Mouse (Mus musculus): ENCODE data around the gene Aar2.
"Not testable (repeated sequence)": the region's sequence is repeated elsewhere in the genome, so short reads cannot be mapped to it uniquely, and the experiment has no call there.

Gene Aar2

DNA sequence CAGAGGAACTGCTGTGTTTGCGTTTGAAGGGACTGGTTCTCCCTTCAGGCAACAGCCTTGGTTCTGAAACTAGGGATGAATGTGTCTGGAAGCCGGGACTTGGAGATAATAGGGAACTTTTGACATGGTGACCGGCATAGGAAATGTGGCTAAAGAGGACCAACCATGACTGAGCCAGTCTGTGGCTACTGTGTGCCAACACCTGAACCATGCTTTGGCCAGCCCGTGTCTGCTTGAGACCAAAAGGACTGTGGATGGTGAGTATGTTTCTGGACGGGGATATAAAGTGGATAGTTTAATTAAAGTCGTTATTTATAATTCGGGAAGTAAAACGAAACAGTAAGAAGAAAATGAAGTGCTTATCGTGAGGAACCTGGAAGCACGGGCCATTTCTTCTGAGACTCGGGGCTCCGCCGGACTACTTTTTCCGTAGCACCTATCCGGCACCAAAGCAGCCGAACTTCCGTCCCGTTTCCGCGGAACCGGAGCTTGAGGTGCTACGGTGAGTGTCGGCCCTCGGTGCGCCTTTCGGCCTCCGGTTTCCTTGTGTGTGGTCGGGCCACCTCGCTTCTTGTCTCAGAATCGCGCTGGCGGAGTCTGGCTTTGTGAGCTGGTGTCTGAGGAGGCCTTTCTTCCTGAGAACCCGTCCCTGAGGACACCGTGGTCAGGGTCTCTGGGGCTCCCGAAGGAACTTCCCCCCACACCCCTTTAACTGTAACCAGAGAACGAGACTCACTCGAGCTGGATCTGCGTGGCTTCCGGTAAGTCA lies at the start of gene Aar2:
Gene Aar2, plus strand, starts transcription at position 462 of the 769 bp plus-strand sequence.
- DNase-seq (ENCODE audit: extremely low read depth, insufficient read length, low spot score): peak; percentile 84

DNA sequence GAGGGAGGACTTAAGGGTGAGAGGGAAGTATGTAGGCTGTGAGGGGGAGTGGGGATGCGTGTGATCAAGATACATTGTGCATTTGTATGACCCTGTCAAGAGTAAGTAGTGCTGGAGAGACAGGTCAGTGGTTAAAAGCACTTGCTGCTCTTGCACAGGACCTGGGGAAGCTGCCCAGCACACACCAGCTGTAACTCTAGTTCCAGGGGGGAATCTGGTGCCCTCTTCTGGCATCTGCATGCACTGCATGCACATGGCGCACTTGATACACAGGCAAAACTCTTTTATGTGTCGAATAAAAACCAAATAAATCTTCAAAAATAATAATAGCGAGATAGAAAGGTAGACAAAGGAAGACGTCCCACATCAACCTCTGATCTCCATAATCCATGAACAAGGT lies 49.5 kb upstream of the Aar2 start:
- DNase-seq (ENCODE audit: extremely low read depth, insufficient read length, low spot score): peak; percentile 55

DNA sequence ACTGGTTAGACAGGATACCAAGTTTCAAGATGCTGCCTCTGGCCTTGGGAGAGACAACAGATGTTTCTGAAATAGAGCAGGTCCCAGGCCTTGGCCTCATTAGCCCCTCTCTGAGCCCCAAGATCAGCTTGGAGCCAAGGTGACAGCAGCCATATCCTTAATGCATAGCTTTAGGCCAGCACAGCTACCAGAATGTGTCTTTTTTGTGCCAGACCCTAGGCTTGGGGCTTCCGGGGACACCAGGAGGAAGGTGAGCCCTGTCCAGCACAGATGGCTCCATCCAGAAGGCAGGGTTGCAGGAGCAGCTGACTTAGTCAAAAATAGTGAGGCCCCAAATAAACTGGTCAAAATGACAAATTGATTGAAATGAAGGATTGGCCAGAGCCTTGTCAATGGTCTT lies 46.4 kb upstream of the Aar2 start:
- no peak for DNase-seq (ENCODE audit: extremely low read depth, insufficient read length, low spot score)

DNA sequence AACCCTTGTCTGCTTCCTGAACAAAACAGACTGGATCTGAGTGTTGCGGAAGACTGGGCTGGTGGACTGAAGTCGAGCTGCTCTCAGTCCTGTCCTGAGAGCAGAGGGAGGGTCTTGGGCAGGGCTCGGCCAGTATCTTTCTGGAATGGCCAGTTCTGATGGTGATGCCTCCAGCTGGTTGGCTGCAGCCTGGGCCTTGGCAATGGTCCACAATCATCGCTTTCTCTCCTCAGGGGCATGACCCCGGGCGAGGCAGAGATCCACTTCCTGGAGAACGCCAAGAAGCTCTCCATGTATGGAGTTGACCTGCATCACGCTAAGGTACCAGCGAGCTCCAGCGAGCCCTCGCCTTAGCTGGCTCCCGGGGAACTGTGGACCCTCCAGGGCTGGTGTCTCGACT lies 41.9 kb upstream of the Aar2 start:
- DNase-seq (ENCODE audit: extremely low read depth, insufficient read length, low spot score): no peak

DNA sequence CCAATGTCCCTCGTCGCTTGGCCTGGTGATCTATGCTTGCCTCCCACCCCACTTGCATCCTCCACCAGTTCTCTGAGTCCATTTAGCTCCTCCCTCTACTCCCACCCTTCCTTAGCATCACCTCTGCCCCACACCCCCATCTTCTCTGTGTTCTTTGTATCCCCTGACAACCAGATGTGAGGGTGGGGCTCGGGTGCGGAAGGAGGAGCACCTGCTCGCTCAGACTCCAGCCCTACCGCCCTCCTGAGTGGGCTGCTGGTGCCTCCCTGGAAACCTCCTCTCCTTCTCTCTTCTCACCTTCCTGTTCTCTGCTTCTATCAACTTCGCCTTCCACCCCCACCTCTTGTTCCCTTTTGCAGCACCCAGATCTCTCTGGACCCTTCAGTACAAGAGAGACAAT lies 35.4 kb upstream of the Aar2 start:
- DNase-seq (ENCODE audit: extremely low read depth, insufficient read length, low spot score): no peak

DNA sequence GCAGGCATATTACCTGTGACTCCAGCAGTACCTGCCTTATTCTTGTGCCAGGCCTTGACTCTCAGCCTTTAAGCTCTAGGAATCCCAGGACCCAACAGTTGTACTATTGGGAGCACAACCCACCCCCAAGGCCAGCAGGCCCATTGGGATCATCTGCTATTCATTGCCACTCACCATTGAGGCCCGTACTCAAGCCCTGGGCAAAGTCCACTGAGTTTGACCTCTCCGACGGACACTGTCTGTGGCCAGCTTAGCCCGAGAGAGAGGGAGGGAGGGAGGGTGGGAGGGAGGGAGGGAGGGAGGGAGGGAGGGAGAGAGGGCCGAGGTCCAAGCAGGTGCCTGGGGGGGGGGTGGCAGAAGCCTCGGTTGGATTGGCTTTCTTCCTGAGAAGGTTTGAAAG lies 34.8 kb upstream of the Aar2 start:
- no peak for DNase-seq (ENCODE audit: extremely low read depth, insufficient read length, low spot score)

DNA sequence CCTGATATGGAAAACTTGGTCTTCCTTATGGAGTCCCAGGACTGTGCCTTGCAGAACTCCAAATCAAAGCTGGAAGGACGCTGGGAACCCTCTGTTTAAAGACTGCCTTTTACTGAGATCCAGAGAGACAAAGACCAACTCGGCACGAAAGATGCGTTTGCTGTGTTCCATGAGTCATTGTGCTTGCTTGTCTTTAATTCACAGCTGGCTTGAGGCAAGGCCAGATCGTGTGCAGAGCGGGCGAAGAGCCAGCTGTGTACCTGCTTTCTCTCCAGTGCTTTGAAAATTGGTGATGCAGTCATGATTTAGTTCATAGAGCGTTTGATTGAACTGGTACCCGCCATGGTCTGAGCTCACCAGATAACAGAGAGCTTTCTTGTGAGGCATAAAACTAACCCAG lies 32.3 kb upstream of the Aar2 start:
- no peak for DNase-seq (ENCODE audit: extremely low read depth, insufficient read length, low spot score)

DNA sequence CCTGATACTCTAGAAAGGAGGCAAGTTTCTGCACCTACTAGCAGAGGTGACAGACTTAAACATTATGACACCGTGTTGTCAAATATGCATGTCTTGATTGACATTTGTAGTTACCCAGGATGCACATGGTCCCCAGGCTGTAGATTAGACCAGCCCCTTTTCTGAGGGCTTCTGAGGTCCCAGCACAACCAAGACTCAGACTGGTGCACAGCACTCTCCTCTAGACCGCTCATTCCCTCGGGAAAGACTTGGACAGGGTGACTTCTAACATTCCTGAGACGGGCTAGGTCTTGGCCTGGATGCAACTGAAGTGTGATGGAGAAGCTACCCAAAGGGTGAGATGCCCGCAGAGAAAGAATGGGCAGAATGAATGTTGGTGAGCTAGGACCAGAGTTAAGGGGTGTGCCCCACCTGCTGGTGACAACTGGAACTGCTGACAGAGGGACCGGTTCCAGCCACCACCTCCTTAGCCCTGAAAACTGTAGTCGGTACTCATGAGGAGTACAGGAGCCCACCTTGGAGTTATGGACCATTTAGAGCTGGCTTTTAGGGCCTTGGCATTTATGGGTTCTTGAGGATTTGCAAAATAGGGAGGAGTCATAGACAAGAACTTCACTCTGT lies 31.7 kb upstream of the Aar2 start:
- peak; percentile 47 for DNase-seq (ENCODE audit: extremely low read depth, insufficient read length, low spot score)

DNA sequence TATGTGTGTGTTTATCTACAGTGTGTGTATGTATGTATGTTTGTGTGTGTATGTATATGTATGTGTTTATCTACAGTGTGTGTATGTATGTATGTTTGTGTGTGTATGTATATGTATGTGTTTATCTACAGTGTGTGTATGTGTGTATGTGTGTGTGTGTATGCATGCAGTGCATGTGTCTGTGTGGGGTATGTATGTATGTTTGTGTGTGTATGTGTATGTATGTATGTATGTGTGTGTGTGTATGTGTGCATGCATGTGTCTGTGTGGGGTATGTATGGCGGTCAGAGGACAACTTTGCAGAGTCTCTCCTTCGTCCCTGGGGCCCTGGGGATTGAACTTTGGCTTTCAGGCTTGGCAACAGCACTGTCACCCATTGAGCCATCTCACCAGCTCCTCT lies 30.7 kb upstream of the Aar2 start:
- not testable (repeated sequence) for DNase-seq (ENCODE audit: extremely low read depth, insufficient read length, low spot score)

DNA sequence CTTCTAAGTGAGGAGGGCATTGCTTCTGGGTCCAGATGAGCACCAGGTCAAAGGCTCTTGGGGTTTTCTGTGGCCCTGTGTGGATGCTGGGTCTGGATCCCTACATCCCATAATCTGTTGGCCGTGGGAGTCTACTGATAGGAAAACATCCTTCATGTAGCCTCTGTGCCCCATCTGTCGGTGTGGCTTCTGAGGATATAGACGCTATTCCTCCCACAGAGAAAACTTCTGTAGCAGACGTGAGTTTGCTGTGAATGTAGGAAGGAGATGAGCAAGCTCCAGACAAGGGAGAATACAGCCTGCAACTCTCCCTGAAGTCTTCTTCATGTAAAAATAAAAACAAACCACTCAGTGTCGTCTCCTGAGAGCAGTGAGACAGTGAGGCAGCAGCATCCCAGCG lies 29.1 kb upstream of the Aar2 start:
- no peak for DNase-seq (ENCODE audit: extremely low read depth, insufficient read length, low spot score)

DNA sequence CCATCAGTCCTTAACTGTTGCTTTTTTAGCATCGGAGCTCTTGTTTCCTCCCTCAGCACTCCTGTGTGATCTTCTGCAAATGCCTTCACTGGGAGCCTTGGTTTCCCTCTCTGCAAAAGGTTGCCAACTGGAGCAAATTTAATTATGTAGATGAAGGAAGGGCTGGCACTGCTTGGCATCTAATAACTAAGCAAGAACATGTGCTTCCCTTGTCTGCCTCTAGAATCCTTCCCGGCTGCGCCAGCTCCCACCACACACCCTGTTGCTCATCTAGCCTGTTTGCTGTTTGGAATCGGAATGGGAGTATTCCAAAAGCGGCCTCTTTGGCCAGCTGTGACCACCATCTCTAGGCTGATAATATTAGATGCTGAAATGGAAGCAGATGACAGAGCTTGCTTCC lies 27.8 kb upstream of the Aar2 start:
- no peak for DNase-seq (ENCODE audit: extremely low read depth, insufficient read length, low spot score)

DNA sequence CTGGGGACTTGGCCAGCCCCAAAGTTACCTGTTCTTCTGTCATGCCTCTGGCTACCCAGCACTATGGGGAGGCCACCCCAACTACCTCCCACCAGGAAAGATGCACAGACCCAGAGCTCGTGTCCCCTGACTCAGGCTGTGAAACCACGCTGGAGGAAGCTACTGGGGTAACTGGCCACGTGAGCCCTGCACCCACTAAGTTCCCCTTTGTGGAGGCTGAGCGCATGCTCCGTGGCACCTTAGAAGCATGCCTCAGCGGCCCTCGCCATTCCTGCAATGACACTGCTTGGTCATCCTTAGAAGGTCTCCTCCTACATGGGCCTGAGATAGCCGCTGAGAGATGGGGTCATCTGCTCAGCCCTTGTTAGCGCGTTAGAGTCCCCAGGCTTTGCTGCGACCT lies 24.4 kb upstream of the Aar2 start:
- no peak for DNase-seq (ENCODE audit: extremely low read depth, insufficient read length, low spot score)

DNA sequence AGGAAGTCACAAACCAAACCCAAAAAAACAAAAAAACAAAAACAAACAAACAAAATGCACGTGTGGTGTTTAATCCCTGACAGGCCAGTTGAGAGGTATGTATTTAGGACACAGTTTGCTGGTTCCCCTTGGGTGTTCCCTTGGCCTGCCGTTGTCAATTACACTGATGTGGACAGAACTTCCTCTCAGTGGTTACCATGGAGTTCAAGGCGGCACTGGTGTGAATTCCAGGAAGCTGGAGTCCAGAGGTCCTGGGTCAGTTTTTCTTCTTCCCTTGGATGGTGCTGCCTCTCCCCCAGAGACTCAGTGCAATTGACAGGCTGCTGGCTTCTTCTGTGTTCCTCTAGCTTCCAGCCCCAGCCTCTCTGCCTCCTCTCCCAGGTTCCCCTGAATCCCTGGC lies 23.3 kb upstream of the Aar2 start:
- no peak for DNase-seq (ENCODE audit: extremely low read depth, insufficient read length, low spot score)

DNA sequence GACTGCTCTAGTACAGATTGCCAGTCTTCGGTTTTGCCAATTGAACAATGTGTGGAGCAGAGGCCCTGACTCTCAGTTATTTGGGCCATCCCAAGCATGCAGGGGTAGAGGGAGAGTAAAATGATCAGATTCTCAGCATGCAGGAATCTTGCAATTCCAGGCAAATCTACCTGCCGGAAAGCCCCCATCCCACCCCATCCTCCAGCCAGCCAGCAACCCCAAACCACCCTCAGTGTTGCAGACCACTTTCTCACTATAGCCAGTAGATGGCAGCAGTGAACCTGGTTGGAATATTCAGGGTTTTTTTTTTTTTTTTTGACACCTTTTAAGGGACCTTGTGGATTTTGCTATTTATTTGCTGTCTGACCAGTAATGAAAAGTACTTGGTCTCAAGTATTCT lies 17.7 kb upstream of the Aar2 start:
- DNase-seq (ENCODE audit: extremely low read depth, insufficient read length, low spot score): no peak

DNA sequence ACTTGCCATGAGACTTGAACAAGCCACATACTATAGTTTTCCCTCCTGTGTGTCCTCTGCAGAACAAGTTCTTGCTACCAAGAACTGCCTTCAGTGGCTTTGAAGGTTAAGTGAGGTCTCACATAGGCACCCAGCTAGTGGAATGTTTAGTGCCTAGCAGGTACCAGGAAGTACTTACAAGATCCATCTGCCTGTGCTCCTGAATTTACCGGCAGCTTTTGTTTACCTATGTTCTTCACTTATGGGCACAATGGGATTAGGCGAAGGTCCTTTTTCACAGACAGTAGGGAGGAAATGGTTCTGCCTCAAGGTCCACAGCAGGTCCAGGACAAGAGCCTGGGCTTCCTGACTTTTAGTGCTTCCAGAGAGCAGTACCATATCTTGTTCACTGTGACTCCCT lies 14.2 kb upstream of the Aar2 start:
- no peak for DNase-seq (ENCODE audit: extremely low read depth, insufficient read length, low spot score)

DNA sequence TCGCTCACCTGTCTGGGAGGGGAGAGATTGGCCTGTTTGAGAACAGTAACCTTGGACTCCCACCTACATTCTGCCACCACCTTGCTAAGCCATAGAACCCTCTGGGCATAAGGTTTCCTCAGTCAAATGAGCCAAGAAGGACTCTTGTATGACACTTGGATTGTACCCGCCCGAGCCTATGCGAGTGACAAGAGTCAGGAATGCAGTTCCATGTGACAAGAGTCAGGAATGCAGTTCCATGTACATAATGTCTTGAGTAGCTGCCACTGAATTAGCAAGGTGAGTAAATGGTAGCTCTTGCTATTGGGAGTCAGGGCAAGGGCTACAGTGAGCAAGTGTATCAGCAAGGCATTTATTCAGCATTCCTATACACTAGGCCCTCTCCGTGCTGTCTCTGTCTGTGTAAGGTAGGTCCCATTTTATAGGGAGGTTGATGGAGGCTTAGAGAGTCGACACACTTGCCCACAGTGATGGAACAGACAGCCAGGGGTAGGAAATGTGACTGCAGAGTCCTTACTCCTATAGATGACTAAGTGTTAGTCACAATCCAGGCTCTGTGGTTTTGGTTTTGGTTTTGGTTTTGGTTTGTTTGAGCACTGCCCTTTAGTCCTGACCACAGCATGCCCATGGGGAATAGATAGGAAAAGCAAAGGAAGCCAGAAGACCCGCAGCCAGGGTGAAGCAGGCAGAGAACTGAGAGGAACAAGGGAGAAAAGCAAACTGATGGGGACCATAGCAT lies 8.4 kb upstream of the Aar2 start:
- DNase-seq (ENCODE audit: extremely low read depth, insufficient read length, low spot score): peak; percentile 66

DNA sequence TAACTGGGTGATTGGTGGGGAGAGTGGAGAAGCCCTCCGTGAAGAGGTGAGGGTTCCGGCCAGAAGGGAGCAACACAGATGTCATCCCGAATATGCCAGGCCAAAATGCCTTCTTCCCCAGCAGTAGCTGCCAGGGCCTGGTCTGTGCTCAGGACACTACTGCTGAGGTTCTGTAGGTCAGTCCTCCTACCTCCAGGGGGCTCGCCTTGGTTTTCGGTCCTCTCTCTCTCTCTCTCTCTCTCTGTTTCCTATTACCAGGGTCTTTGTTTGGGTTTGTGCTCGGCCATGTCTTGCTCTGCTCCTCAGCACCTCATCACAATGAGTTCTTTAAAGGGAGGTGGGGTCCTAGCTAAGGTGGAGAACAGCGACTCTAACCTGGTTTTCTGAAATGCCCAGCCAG lies 6.4 kb upstream of the Aar2 start:
- no peak for DNase-seq (ENCODE audit: extremely low read depth, insufficient read length, low spot score)

DNA sequence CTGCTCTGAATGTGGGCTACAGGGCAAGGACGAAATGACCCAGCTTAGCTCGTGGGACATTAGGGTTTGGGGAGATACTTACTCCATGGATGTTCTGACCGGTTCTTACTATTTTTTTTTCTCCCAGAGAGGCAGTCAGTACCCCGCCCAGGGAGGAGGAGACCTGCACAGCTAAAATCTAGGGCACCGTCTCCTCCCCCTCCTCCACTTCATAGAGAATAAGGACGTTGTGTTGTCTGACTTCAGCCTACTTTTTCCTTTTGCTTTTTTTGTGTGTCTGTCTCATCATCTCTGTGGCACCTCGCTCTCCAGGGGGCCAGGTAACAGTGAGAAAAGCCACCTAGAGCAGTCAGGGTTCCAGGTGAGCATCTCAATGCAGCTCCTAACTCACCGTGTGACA lies 5.0 kb upstream of the Aar2 start:
- DNase-seq (ENCODE audit: extremely low read depth, insufficient read length, low spot score): no peak

DNA sequence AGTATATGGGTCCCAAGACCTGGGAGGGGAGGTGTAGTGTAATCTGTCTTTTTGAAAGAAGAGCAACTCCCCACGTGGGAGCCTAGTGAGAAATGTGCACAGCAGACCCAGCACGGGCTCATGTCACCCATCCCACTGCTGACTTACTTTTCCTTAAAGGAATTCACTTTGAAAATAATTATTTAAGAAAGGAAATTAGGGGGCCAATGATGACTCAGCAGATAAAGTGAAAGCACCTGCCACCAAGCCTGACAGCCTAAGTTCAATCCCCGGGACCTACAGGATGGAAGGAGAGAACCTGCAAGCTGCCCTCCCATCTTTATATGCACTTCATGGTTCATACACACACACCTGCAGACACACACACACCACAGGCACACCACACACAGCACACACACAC lies 3.6 kb upstream of the Aar2 start:
- DNase-seq (ENCODE audit: extremely low read depth, insufficient read length, low spot score): no peak

DNA sequence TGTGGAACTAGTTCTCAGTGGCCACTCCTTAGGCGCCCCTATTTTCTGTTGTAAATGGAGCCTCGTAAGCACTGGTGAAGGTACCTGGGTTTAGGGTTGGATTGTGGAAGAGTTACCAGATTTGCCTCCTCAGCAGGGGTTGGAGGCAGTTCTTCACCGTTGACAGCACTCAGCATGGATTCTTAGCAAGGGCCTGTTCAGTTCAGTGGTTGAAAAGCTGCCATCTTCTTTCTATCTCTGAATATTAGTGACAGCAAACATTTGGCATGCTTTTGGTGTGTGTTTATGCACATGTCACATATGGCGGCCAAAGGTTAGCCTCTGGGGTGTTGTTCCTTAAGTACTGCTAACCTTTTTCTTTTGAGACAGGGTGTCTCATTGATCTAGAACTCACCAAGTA lies 5.0 kb downstream of the Aar2 start:
- no peak for DNase-seq (ENCODE audit: extremely low read depth, insufficient read length, low spot score)

DNA sequence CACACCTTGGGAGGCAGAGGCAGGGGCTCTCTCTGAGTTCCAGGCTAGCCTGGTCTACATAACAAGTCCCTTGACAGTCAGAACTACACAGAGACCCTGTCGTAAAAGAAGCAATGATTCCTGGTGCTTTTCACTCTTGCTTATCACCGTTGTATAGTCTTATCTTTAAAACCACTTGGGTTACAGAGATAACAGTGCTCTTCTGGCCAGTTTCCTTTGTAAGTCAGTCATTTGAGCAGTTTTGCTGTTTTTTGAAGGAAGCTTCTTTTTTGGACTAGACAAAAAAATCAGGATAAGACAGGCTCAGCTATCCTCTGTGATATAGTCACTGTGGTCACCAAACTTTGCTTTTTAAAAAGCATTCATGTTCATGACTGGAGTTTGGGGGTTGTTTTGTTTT lies 14.4 kb downstream of the Aar2 start:
- no peak for DNase-seq (ENCODE audit: extremely low read depth, insufficient read length, low spot score)

DNA sequence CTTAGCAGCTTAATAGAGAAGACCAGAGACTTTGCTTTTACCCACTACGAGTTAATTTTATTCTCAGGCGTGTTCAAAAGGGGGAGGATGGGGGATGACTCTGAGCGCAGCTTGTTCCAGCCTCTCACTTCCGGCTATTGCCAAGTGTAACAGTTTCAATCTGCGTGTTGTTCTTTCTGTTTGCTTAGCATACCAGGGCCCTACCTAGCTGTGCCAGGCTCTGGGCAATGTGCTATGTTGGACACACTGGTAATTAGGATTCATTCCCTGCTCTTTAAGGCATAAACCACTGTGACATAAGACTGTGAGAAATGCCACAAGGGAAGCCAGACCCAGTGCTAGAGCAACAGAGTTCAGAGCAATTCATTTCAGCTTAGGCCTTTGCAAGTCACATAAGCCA lies 16.2 kb downstream of the Aar2 start:
- DNase-seq (ENCODE audit: extremely low read depth, insufficient read length, low spot score): no peak

Data from 3134 (cell line).